Mouse (Mus musculus) C2C12 (cell line): Measurements from ENCODE around the gene Rac1.

Source experiments
- CEBPB ChIP-seq: IDR thresholded peaks from one replicate; pipeline ENCODE4 v1.6.1; 2011; ENCODE audit warnings: low read depth, mild to moderate bottlenecking, control low read depth, moderate library complexity
- CTCF ChIP-seq: IDR thresholded peaks from one replicate; pipeline ENCODE4 v1.5.1; 2011; ENCODE audit not compliant: control insufficient read depth, insufficient read depth, insufficient read length
- MYOD1 ChIP-seq: IDR thresholded peaks from one replicate; pipeline ENCODE4 v1.6.1; 2011; ENCODE audit warnings: low read depth; ENCODE audit not compliant: control insufficient read depth, insufficient read length
- USF1 ChIP-seq: IDR thresholded peaks from one replicate; pipeline ENCODE4 v1.6.1; 2011; ENCODE audit warnings: low read depth, mild to moderate bottlenecking, control low read depth, moderate library complexity

GRCm38 (mm10) chr5:143526698-143527331, 1.0 kb downstream of the Rac1 start:
- TF ChIP-seq CEBPB (no peak), CTCF (no peak), MYOD1 (no peak), USF1 (no peak)
